Mouse (Mus musculus) urinary bladder, postnatal 4 days (tissue): ENCODE results near the gene Hsd17b11.
A peak's percentile ranks its signal among the peaks of the same experiment; 100 is the strongest.

Source experiments
- DNase-seq, 2 experiments: peaks; one replicate each; pipeline ENCODE4 v3.0.0; 2021 to 2022; ENCODE audit warnings: low spot score in 2 of 2

Gene Hsd17b11

GRCm38 (mm10) chr5:104021597-104022378 lies at the start of gene Hsd17b11:
Gene Hsd17b11, minus strand, starts transcription at chr5:104021919.
- DNase-seq = peak; percentile 83 to 89

- no peak for DNase-seq
Measured at GRCm38 (mm10) chr5:104071048-104071447, 49.3 kb upstream of the Hsd17b11 start.

GRCm38 (mm10) chr5:104068751-104069150 lies 47.0 kb upstream of the Hsd17b11 start:
- DNase-seq = no peak

GRCm38 (mm10) chr5:104062773-104063551 lies 41.2 kb upstream of the Hsd17b11 start:
- DNase-seq = no peak

GRCm38 (mm10) chr5:104061936-104062772 lies 40.4 kb upstream of the Hsd17b11 start:
- no peak for DNase-seq

GRCm38 (mm10) chr5:104060429-104060828 lies 38.7 kb upstream of the Hsd17b11 start:
- DNase-seq = no peak

- DNase-seq = no peak
Measured at GRCm38 (mm10) chr5:104059628-104060027, 37.9 kb upstream of the Hsd17b11 start.

- DNase-seq = no peak
Measured at GRCm38 (mm10) chr5:104058021-104058420, 36.3 kb upstream of the Hsd17b11 start.

GRCm38 (mm10) chr5:104056295-104056694 lies 34.6 kb upstream of the Hsd17b11 start:
- no peak for DNase-seq

GRCm38 (mm10) chr5:104055816-104056215 lies 34.1 kb upstream of the Hsd17b11 start:
- no peak for DNase-seq

- DNase-seq = no peak
Measured at GRCm38 (mm10) chr5:104054938-104055337, 33.2 kb upstream of the Hsd17b11 start.

- DNase-seq = no peak
Measured at GRCm38 (mm10) chr5:104052956-104053355, 31.2 kb upstream of the Hsd17b11 start.

- no peak for DNase-seq
Measured at GRCm38 (mm10) chr5:104048139-104048538, 26.4 kb upstream of the Hsd17b11 start.

GRCm38 (mm10) chr5:104047200-104048105 lies 25.7 kb upstream of the Hsd17b11 start:
- no peak for DNase-seq

GRCm38 (mm10) chr5:104046256-104047199 lies 24.8 kb upstream of the Hsd17b11 start, which contains the start of gene Nudt9:
Gene Nudt9, plus strand, starts transcription at chr5:104046306.
- peak; percentile 96 to 97 for DNase-seq

GRCm38 (mm10) chr5:104043704-104044103 lies 22.0 kb upstream of the Hsd17b11 start:
- no peak for DNase-seq

- no peak for DNase-seq
Measured at GRCm38 (mm10) chr5:104042906-104043305, 21.2 kb upstream of the Hsd17b11 start.

- no peak for DNase-seq
Measured at GRCm38 (mm10) chr5:104039154-104039932, 17.6 kb upstream of the Hsd17b11 start.

GRCm38 (mm10) chr5:104036686-104037085 lies 15.0 kb upstream of the Hsd17b11 start:
- no peak for DNase-seq
